Mouse (Mus musculus): ENCODE measurements around the gene Gtf2f2.

DNA sequence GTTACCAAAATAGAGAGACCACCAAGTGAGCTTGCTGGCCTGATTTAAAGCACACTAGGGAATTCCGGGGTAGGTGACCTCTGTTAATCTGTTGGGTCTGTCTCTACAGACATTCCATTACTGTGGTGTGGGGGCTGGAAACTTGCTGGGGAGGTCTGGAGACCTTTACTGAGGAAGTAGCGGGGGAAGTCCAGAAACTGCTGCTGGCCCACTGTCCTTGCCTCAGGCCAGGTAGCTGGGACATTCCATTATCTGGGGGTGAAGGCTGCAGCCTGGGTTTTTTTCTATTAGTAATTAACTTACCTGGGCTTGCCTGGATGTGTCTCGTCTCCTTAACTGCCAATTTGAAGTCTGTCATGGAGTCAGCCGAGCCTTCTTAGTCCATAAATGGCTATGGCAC lies 128.8 kb downstream of the Gtf2f2 start:
- TF ChIP-seq CTCF (IDR thresholded peaks at IDR 0.05 in 2 of 3, conservative IDR thresholded peaks at IDR 0.05 in 1 of 3; ENCODE audit: control insufficient read depth in 1 of 3, insufficient read depth in 1 of 3, low read depth in 2 of 3, low read length in 3 of 3, poor library complexity in 1 of 3, severe bottlenecking in 1 of 3) (no peak), POLR2A (IDR thresholded peaks at IDR 0.05; ENCODE audit: control insufficient read depth in 1 of 2, insufficient read depth in 1 of 2, low read depth in 1 of 2, low read length in 2 of 2, poor library complexity in 1 of 2) (no peak), POLR2AphosphoS2 (IDR thresholded peaks at IDR 0.05; ENCODE audit: low read length) (no peak), EP300 (IDR thresholded peaks at IDR 0.05; ENCODE audit: low read depth in 1 of 2, low read length in 2 of 2) (no peak), E2F4 (IDR thresholded peaks at IDR 0.05; ENCODE audit: borderline replicate concordance, low read depth, low read length) (no peak), TBP (IDR thresholded peaks at IDR 0.05; ENCODE audit: low read depth, low read length) (no peak), POLR2AphosphoS5 (IDR thresholded peaks at IDR 0.05; ENCODE audit: borderline replicate concordance, low read depth, low read length) (no peak), SIN3A (IDR thresholded peaks at IDR 0.05; ENCODE audit: low read length) (no peak), MAFK (IDR thresholded peaks at IDR 0.05; ENCODE audit: borderline replicate concordance, low read depth, low read length) (no peak), KAT2A (conservative IDR thresholded peaks at IDR 0.05; ENCODE audit: low read depth, low read length) (no peak), CHD2 (IDR thresholded peaks at IDR 0.05; ENCODE audit: low read length) (no peak), ETS1 (IDR thresholded peaks at IDR 0.05; ENCODE audit: low read depth, low read length) (no peak), UBTF (IDR thresholded peaks at IDR 0.05; ENCODE audit: borderline replicate concordance, insufficient read depth, low read depth, low read length) (no peak), MAX (IDR thresholded peaks at IDR 0.05; ENCODE audit: low read length) (no peak)

All from MEL (cell line).